In genomic region chr14:118816503-118816902, GRCm38 (mm10) we compare ENCODE assay signal across 8 mouse cellular contexts. TPM values are rescaled to one million over a fixed set of nuclear protein-coding genes. Genes with fewer than 3 reads are reported as not detected.
A peak's percentile ranks its signal among the peaks of the same experiment; 100 is the strongest.
DNase-seq lines count a peak whose midpoint lies in the region; ATAC-seq lines count a peak whose summit lies in the region.
"Had no signal": no experiment of that assay in that cellular context is flagged by ENCODE, and none has a peak within 500 bp of the region (broad histone marks: within the 10 kb centered on the region; RNA-seq: fewer than 3 reads in every experiment).

No protein-coding gene starts in this region.

- WGBS in liver, embryonic 15.5 days (ENCODE audit: insufficient replicate concordance) = 5% methylated on average over 4 of the region's 4 CpGs

- no peaks in the 10 kb centered on the region for H3K36me3 ChIP-seq in liver, embryonic 15.5 days (replicated peaks)
- H3K36me3 ChIP-seq: heart, embryonic 15.5 days had no signal

- H3K27me3 ChIP-seq in liver, embryonic 15.5 days = peaks cover 14% of the 10 kb centered on the region

- ATAC-seq in inflammation-experienced regulatory T-cells, adult 6 months = peak; percentile 45
- 0 out of 2 replicates have a peak, but pooled peaks have one; percentile 35 for ATAC-seq in liver, embryonic 15.5 days (ENCODE audit: insufficient read depth)

- no peak overlapping the region for H3K9ac ChIP-seq in liver, embryonic 15.5 days
- H3K9ac ChIP-seq: heart, embryonic 15.5 days had no signal

- no peak overlapping the region for H3K27ac ChIP-seq in liver, embryonic 15.5 days (replicated peaks)
- H3K27ac ChIP-seq: heart, embryonic 15.5 days had no signal

- DNase-seq in left cerebral cortex, adult 11 months (ENCODE audit: low spot score) = peak; percentile 21
- no peak for DNase-seq in left cerebral cortex, adult 8-10 months (ENCODE audit: low spot score in 2 of 2)
- DNase-seq in MN1 (ENCODE audit: low spot score) = peak; percentile 52
- DNase-seq in cerebellum, postnatal 10 days = peak; percentile 59 to 75
- DNase-seq in spleen, adult 12 weeks (ENCODE audit: low spot score) = peak; percentile 68

- peaks cover 15% of the 10 kb centered on the region for H3K4me1 ChIP-seq in liver, embryonic 15.5 days (replicated peaks)
- H3K4me1 ChIP-seq: heart, embryonic 15.5 days had no signal

- H3K4me3 ChIP-seq in liver, embryonic 15.5 days (replicated peaks) = peak overlapping the region; percentile 31
- H3K4me3 ChIP-seq: heart, embryonic 15.5 days had no signal

- no peaks in the 10 kb centered on the region; the same call in 1 of the 2 replicates for H3K9me3 ChIP-seq in liver, embryonic 15.5 days (replicated peaks)
- H3K9me3 ChIP-seq: heart, embryonic 15.5 days had no signal

- peak overlapping the region; percentile 46 for H3K4me2 ChIP-seq in liver, embryonic 15.5 days
- H3K4me2 ChIP-seq: heart, embryonic 15.5 days had no signal

RNA-seq across cellular contexts. Expression of gene Cldn10, which starts 28.8 kb away (rescaled TPM):
- 10 to 100 TPM; 21.3 to 33.1 (median 30.4) TPM for total RNA-seq in left cerebral cortex, adult 8-10 months (2022)
- 1 to 10 TPM in 2 of 3 experiments, under 1 TPM in 1; 0.49 to 2.1 (median 2.1) TPM for polyA plus RNA-seq in inflammation-experienced regulatory T-cells, adult 6 months (2017; shearing (Covaris generic))
- 0.30 and 0.99 TPM in 2 replicates for polyA plus RNA-seq in liver, embryonic 15.5 days (2015; fragmentation: Nextera tagmentation; extraction: Ambion mirVana)

Comparison
In these comparisons a context has a peak if more than half of its experiments do, and no peak if none do; other contexts are left out.
1. DNase-seq: peak in left cerebral cortex, adult 11 months (single experiment), MN1 (single experiment), cerebellum, postnatal 10 days (2 of 2) and spleen, adult 12 weeks (single experiment); none in left cerebral cortex, adult 8-10 months (0 of 2).